Mouse (Mus musculus): Measurements from ENCODE around the gene Runx3. TPM values are rescaled to one million over a fixed set of nuclear protein-coding genes. Genes with fewer than 3 reads are reported as not detected.
"Not testable (repeated sequence)": the region's sequence is repeated elsewhere in the genome, so short reads cannot be mapped to it uniquely, and the experiment has no call there.

Runx3 gene
- polyA plus RNA-seq, 1 experiment from 2014 or later, result not detected

DNA sequence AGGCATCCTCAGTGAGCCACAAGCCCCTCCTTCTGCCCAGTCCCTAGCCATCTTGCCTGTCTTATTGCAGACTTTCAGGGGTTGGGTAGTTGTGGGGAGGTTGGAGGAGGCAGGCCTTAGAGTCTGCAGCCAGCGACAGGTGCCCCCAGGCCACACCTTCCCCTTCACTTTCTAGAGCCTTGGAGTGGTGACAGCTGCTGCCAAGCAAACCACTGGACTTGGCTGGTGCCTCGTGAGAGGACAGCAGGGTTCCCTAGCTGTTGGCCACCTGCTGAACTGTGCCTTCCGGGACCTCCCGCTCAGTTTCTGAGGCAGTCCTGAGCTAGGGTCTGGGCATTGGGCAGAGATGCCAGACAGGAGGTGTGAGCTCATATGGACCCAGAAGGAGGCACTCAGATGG is 49.0 kb downstream of the Runx3 start:
- Histone ChIP-seq H3K9me3 (ENCODE audit: control insufficient read depth, low read length) (no peaks in the 10 kb centered on the region), H3K9ac (ENCODE audit: low read depth, low read length) (no peak overlapping the region), H3K4me1 (ENCODE audit: control insufficient read depth, insufficient read depth, low read depth, low read length) (peaks cover 9% of the 10 kb centered on the region), H3K4me2 (ENCODE audit: low read length) (no peak overlapping the region), H3K4me3 (ENCODE audit: low read length) (no peak overlapping the region), H3K27ac (ENCODE audit: low read depth, low read length) (no peak overlapping the region), H3K36me3 (ENCODE audit: control insufficient read depth, insufficient read depth, low read length) (no peaks in the 10 kb centered on the region), H3K27me3 (replicated peaks; ENCODE audit: control insufficient read depth, insufficient read depth, low read length) (peaks cover 43% of the 10 kb centered on the region)
- 61% methylated on average over 4 of the region's 4 CpGs for WGBS
- ATAC-seq, result no peak

GRCm38 (mm10) chr4:135171304-135171875 is 50.9 kb downstream of the Runx3 start:
- ATAC-seq, result no peak
- Histone ChIP-seq H3K4me1 (ENCODE audit: control insufficient read depth, insufficient read depth, low read depth, low read length) (peaks cover 14% of the 10 kb centered on the region), H3K4me2 (ENCODE audit: low read length) (no peak overlapping the region), H3K27ac (ENCODE audit: low read depth, low read length) (no peak overlapping the region), H3K4me3 (ENCODE audit: low read length) (no peak overlapping the region), H3K27me3 (replicated peaks; ENCODE audit: control insufficient read depth, insufficient read depth, low read length) (peaks cover 39% of the 10 kb centered on the region), H3K9ac (ENCODE audit: low read depth, low read length) (no peak overlapping the region), H3K9me3 (ENCODE audit: control insufficient read depth, low read length) (no peaks in the 10 kb centered on the region), H3K36me3 (ENCODE audit: control insufficient read depth, insufficient read depth, low read length) (no peaks in the 10 kb centered on the region)
- 71% methylated on average over 12 of the region's 12 CpGs for WGBS

- no peaks in the 10 kb centered on the region for H3K36me3 ChIP-seq (ENCODE audit: control insufficient read depth, insufficient read depth, low read length)
- H3K4me2 ChIP-seq (ENCODE audit: low read length), result peak overlapping the region; percentile 53
- 5% methylated on average over 38 of the region's 38 CpGs for WGBS
- H3K4me3 ChIP-seq (ENCODE audit: low read length), result peak overlapping the region; percentile 32
- H3K27ac ChIP-seq (ENCODE audit: low read depth, low read length), result no peak overlapping the region
- no peaks in the 10 kb centered on the region for H3K9me3 ChIP-seq (ENCODE audit: control insufficient read depth, low read length)
- H3K27me3 ChIP-seq (replicated peaks; ENCODE audit: control insufficient read depth, insufficient read depth, low read length), result peaks cover 21% of the 10 kb centered on the region
- H3K4me1 ChIP-seq (ENCODE audit: control insufficient read depth, insufficient read depth, low read depth, low read length), result peaks cover 7% of the 10 kb centered on the region; the same call in 1 of the 2 replicates
- peak overlapping the region; percentile 29; the same call in 1 of the 2 replicates for H3K9ac ChIP-seq (ENCODE audit: low read depth, low read length)
- ATAC-seq, result no peak
These were observed 55.1 kb downstream of the Runx3 start for GRCm38 (mm10) chr4:135175406-135176120.

- H3K36me3 ChIP-seq (ENCODE audit: control insufficient read depth, insufficient read depth, low read length), result no peaks in the 10 kb centered on the region
- no peak for ATAC-seq
- H3K9ac ChIP-seq (ENCODE audit: low read depth, low read length), result no peak overlapping the region
These were observed 57.1 kb downstream of the Runx3 start for GRCm38 (mm10) chr4:135177568-135177967.

DNA sequence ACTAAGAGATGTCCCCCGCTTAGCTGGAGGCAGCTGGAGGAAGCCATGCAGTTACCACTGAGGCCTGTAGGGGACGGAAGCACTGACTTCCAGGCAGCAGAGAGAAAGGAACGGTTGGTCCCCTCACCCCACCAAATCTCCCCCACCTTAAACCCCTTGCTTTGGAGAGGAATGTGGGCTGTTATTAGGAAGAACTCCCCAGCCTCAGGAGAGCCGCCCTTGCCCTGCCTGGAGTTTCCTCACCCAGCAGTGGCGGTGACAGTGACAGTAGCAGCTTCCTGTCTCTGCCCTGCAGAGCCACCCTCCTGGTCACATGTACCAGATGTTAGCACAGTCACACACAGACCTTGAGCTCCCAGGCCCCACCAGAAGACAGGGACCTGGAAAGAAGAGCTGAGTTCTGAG is 58.6 kb downstream of the Runx3 start:
- H3K4me2 ChIP-seq (ENCODE audit: low read length), result no peak overlapping the region
- H3K9me3 ChIP-seq (ENCODE audit: control insufficient read depth, low read length), result no peaks in the 10 kb centered on the region
- whole genome bisulfite sequencing, result 27% methylated on average over 5 of the region's 5 CpGs
- H3K27ac ChIP-seq (ENCODE audit: low read depth, low read length), result no peak overlapping the region
- no peak overlapping the region for H3K9ac ChIP-seq (ENCODE audit: low read depth, low read length)
- H3K27me3 ChIP-seq (replicated peaks; ENCODE audit: control insufficient read depth, insufficient read depth, low read length), result peaks cover 11% of the 10 kb centered on the region
- H3K4me1 ChIP-seq (ENCODE audit: control insufficient read depth, insufficient read depth, low read depth, low read length), result peaks cover 7% of the 10 kb centered on the region; the same call in 1 of the 2 replicates
- H3K4me3 ChIP-seq (ENCODE audit: low read length), result no peak overlapping the region
- no peak for ATAC-seq
- no peaks in the 10 kb centered on the region for H3K36me3 ChIP-seq (ENCODE audit: control insufficient read depth, insufficient read depth, low read length)

More at GRCm38 (mm10) chr4:135177568-135177967, 57.1 kb downstream of the Runx3 start:
- Histone ChIP-seq H3K4me2 (ENCODE audit: low read length) (no peak overlapping the region), H3K4me1 (ENCODE audit: control insufficient read depth, insufficient read depth, low read depth, low read length) (peaks cover 7% of the 10 kb centered on the region; the same call in 1 of the 2 replicates), H3K27me3 (replicated peaks; ENCODE audit: control insufficient read depth, insufficient read depth, low read length) (peaks cover 21% of the 10 kb centered on the region), H3K9me3 (ENCODE audit: control insufficient read depth, low read length) (no peaks in the 10 kb centered on the region), H3K4me3 (ENCODE audit: low read length) (no peak overlapping the region), H3K27ac (ENCODE audit: low read depth, low read length) (no peak overlapping the region)

- Histone ChIP-seq H3K9me3 (ENCODE audit: control insufficient read depth, low read length) (no peaks in the 10 kb centered on the region), H3K27ac (ENCODE audit: low read depth, low read length) (no peak overlapping the region), H3K4me2 (ENCODE audit: low read length) (no peak overlapping the region), H3K27me3 (replicated peaks; ENCODE audit: control insufficient read depth, insufficient read depth, low read length) (0 out of 2 replicates have a peak, but pooled peaks cover 2% of the 10 kb centered on the region), H3K36me3 (ENCODE audit: control insufficient read depth, insufficient read depth, low read length) (no peaks in the 10 kb centered on the region), H3K4me1 (ENCODE audit: control insufficient read depth, insufficient read depth, low read depth, low read length) (no peaks in the 10 kb centered on the region), H3K9ac (ENCODE audit: low read depth, low read length) (no peak overlapping the region), H3K4me3 (ENCODE audit: low read length) (no peak overlapping the region)
- WGBS, result 86% methylated on average over 4 of the region's 4 CpGs
- no peak for ATAC-seq
These were observed 61.4 kb downstream of the Runx3 start for GRCm38 (mm10) chr4:135181819-135182218.

- not testable (repeated sequence) for H3K36me3 ChIP-seq (ENCODE audit: control insufficient read depth, insufficient read depth, low read length); H3K27me3 ChIP-seq (replicated peaks; ENCODE audit: control insufficient read depth, insufficient read depth, low read length); H3K4me3 ChIP-seq (ENCODE audit: low read length); H3K27ac ChIP-seq (ENCODE audit: low read depth, low read length); ATAC-seq; H3K4me2 ChIP-seq (ENCODE audit: low read length); H3K9me3 ChIP-seq (ENCODE audit: control insufficient read depth, low read length); H3K4me1 ChIP-seq (ENCODE audit: control insufficient read depth, insufficient read depth, low read depth, low read length); H3K9ac ChIP-seq (ENCODE audit: low read depth, low read length)
- WGBS, result 97% methylated on average over 5 of the region's 13 CpGs
These were observed 63.8 kb downstream of the Runx3 start for GRCm38 (mm10) chr4:135184277-135184676.

DNA sequence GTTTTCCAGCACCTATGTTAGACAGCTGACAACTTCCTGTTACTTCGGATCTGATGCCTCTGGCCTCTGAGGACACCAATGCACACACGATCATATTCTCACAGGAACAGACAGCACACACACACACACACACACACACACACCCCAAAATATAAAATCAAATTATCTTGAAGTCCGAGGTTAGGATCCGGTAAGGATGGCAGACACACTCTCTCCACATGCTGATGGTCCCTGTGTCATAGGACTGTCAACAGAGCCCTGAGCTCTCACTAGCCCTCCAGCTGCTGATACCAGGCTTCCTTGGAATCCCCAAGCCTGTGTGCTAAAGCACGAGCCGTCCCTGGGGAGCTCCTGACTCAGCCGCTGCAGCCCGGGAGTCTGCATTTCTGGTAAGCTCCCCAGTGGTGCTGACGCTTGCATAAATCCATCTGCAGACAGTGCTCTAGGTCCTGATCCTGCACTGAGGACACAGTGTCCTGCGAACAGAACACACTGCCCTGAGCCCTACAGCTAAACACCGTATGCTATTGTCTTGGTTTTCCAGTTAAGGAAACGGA is 69.1 kb downstream of the Runx3 start:
- Histone ChIP-seq H3K36me3 (ENCODE audit: control insufficient read depth, insufficient read depth, low read length) (no peaks in the 10 kb centered on the region), H3K4me1 (ENCODE audit: control insufficient read depth, insufficient read depth, low read depth, low read length) (no peaks in the 10 kb centered on the region), H3K4me2 (ENCODE audit: low read length) (no peak overlapping the region), H3K27me3 (replicated peaks; ENCODE audit: control insufficient read depth, insufficient read depth, low read length) (no peaks in the 10 kb centered on the region), H3K4me3 (ENCODE audit: low read length) (no peak overlapping the region), H3K9me3 (ENCODE audit: control insufficient read depth, low read length) (no peaks in the 10 kb centered on the region), H3K27ac (ENCODE audit: low read depth, low read length) (no peak overlapping the region), H3K9ac (ENCODE audit: low read depth, low read length) (no peak overlapping the region)
- WGBS, result 81% methylated on average over 12 of the region's 12 CpGs
- ATAC-seq, result no peak

DNA sequence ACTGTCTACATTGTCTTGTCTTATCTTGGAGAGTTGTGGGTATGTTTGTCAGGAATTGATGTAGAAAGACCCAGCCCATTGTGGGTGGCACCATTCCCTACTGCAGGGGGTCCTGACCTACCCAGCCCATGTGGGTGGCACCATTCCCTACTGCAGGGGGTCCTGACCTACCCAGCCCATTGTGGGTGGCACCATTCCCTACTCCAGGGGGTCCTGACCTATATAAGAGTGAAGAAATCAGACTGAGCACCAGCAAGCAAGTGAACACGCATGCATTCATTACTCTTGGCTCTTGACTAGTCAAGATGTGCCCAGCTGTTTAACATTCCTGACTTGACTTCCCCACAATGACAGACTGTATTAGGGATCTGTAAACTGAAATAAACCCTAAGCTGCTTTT is 69.9 kb downstream of the Runx3 start:
- H3K4me3 ChIP-seq (ENCODE audit: low read length), result no peak overlapping the region
- no peaks in the 10 kb centered on the region for H3K27me3 ChIP-seq (replicated peaks; ENCODE audit: control insufficient read depth, insufficient read depth, low read length)
- WGBS, result 93% methylated on average over 1 of the region's 1 CpGs
- no peaks in the 10 kb centered on the region for H3K36me3 ChIP-seq (ENCODE audit: control insufficient read depth, insufficient read depth, low read length)
- H3K9ac ChIP-seq (ENCODE audit: low read depth, low read length), result no peak overlapping the region
- H3K9me3 ChIP-seq (ENCODE audit: control insufficient read depth, low read length), result no peaks in the 10 kb centered on the region
- H3K27ac ChIP-seq (ENCODE audit: low read depth, low read length), result no peak overlapping the region
- no peaks in the 10 kb centered on the region for H3K4me1 ChIP-seq (ENCODE audit: control insufficient read depth, insufficient read depth, low read depth, low read length)
- ATAC-seq, result no peak
- H3K4me2 ChIP-seq (ENCODE audit: low read length), result no peak overlapping the region

Data from hindbrain, embryonic 16.5 days (tissue).